Mouse (Mus musculus) embryo, embryonic 11.5 days (tissue): Measurements from ENCODE around the gene Itln1.
"Not testable (repeated sequence)": the region's sequence is repeated elsewhere in the genome, so short reads cannot be mapped to it uniquely, and the experiment has no call there.

ENCODE experiments used
- DNase-seq: peaks from one replicate; pipeline ENCODE4 v3.0.0-alpha.2; 2012; ENCODE audit warnings: low read depth, low spot score

Itln1 gene

DNA sequence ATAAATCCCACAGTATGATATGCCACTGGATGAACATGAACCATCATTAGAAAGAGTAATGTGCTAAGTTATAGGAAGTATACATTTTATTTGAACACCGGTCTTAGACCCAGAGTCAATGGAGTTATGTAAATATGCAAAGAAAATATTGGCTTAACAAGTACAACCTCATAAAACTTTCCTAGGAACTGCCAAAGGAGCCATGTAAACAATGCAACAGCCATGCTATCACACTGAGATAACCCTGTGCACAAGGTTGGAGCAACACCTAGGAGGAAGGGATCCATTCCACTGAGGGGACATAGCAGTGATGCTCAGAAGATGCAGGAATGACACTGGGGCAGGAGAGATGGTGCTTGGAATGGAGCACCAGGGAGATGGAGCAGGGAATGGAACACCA lies 21.3 kb downstream of the Itln1 start:
- DNase-seq = no peak

DNA sequence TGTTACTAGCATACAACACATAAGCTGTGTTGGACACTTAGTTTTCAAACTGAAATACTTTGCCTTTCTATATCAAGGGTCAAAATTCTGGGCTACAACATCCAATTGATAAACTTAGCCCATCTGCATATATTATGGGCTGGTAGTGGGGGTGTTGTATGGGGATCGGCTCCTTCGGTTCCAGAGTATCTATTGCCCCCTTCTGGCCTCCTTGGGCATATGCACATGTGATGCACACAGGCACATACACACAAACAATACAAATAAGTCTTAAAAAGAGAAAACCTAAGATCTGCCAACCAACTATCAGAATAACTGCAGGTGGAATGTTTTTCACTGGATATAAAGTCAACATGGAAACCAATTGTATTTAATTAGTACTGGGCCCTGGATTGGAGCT lies 21.9 kb downstream of the Itln1 start:
- no peak for DNase-seq

DNA sequence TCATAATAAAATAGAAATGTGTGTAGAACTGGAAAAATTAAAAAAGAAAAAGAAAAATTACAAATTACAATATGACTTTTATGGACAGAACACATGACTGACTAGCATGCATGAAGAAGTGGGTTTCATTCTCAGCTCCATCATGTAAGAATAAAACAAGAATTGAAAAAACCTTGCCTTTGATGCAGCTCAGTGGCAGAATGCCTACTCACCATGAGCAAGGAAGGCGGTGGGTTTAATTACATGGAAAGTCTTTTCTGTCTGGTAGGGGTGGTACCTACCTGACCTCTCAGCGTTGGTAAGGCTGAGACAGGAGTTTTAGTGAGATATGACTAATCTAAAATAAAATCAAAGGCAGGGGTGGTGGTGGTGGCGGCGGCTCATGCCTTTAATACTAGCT lies 30.5 kb downstream of the Itln1 start:
- no peak for DNase-seq

DNA sequence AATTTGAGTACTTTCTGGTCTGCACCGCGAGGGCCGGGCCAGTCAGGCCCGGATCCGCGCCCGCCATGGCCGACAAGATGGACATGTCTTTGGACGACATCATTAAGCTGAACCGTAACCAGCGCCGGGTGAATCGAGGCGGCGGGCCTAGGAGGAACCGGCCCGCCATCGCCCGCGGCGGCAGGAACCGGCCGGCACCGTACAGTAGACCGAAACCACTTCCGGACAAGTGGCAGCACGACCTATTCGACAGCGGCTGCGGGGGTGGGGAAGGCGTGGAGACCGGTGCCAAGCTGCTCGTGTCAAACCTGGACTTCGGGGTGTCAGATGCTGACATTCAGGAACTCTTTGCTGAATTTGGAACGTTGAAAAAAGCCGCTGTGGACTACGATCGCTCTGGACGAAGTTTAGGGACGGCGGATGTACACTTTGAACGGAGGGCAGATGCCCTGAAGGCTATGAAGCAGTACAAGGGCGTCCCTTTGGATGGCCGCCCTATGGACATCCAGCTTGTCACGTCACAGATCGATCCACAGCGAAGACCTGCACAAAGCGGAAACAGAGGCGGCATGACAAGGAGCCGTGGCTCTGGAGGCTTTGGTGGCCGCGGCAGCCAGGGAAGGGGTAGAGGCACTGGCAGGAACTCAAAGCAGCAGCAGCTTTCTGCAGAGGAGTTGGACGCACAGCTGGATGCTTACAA lies 31.4 kb downstream of the Itln1 start:
- DNase-seq = peak; percentile 40

DNA sequence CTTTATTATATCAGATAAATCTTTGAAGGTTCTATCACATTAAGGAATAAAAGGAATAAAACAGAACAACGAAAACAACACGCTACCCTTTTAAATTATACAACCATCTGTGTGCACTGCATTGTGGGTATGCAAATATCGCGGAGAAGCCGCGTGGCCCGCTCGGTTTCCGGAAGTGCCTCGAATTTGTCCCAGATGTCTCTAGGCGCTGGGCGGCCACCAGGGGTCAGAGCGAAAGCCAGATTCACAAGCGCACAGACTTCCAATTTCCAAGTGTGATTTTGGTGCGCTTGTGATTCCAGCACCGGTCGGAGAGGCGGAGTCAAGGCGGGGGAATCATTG lies 31.9 kb downstream of the Itln1 start, which contains the start of gene Alyref2:
Gene Alyref2, plus strand, starts transcription at position 229 of the 342 bp plus-strand sequence.
- DNase-seq = peak; percentile 94

DNA sequence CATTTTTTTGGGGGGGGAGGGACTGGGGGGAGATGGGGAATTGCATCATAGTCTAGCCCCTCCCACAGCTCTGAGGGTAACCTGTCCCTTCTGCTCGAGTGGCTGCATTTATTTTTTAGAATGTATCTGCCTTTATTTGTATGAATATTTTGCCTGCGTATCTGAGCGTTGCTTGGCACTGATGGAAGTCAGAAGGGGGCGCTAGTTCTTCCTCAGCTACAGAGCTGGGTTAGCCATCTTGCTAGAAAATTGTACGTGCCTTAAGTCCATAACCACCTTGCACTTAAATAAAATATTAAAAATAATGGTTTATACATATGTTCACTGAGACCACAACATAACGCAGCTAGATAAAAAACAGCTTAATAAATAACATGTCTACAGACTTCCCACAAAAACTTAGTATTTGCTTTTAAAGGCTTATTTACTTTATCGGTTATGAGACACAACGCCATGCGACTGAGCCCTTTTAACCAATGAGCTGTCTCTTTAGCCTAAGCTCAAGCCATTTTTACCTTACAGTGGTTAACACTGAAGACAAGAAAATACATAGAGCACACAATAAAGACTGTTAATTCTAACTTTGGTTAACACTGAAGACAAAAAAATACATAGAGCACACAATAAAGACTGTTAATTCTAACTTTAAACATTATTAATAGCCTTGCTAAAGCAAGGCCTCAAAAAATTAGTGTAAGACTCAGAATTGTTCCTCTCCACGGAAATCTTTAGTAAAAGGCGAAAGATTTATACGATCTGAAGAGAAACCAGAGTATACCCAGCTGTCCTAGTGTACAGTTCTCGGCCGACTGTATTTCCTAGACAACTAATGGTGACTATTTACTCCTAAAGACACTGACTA lies 32.5 kb downstream of the Itln1 start:
- peak; percentile 71 for DNase-seq

DNA sequence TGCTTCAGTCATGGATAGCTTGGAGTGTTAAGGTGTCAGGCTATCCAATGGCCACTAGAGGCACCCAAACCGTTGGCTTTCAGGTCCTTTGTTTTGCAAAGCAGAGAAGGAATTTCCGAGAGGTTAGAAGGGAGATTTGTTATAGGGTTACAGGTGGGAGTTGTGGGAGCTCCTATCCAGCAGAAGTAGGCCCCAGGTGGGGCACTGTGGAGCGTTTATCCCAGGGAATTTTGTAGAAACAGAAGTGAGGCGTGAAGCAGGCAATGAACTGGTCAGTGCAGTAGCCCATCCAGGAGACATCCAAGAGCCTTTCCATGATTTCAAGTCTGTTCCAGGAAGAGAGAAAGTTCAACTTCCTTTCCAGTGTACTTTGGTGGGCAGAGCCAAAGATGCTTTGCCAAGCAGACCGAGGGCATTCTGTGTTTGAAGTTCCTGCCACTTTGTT lies 33.4 kb downstream of the Itln1 start:
- DNase-seq = peak; percentile 49

DNA sequence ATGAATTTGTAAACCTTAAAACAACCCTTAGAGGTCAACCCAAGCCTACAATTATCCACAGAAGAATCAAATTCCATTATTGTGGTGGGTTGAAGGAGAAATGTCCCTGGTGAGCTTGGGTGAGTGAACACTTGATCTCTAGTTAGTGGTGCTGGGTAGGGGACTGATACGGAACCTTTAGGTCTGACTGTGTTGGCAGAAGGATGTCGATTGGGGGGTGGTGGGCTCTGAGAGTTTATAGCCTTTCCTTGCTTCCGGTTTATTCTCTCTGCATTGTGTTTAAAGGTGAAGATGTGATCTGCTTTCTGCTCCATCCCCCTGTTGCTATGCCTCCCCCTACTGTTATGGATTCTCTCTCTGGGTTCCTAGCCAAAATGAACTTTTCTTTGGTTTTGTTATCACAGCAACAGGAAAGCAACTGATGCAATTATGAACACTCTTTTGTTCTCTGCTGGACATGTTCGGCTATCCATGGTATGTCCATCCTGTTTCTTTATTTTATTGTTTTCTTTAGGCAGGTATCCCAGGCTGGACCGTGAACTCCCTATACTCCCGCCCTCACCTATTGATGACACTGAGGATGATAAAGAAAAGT lies 34.0 kb downstream of the Itln1 start:
- no peak for DNase-seq

DNA sequence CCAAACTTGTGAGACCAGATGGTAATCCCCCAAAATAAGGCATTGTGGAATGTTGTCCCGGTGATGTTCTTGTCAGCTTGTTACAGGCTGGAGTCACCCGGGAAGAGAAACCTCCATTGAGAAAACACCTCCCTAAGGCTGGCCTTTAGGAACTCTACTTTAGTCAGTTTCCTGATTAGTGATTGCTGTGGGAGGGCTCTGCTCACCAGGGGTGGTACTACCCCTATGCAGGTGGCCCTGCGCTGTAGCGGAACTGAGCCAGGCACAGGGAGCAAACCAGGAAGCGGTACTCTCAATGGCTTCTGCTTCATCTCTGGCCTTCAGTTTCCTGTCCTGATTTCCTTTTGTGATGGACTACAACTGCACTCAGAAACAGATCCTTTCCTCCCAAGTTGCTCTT lies 35.2 kb downstream of the Itln1 start:
- DNase-seq = no peak

DNA sequence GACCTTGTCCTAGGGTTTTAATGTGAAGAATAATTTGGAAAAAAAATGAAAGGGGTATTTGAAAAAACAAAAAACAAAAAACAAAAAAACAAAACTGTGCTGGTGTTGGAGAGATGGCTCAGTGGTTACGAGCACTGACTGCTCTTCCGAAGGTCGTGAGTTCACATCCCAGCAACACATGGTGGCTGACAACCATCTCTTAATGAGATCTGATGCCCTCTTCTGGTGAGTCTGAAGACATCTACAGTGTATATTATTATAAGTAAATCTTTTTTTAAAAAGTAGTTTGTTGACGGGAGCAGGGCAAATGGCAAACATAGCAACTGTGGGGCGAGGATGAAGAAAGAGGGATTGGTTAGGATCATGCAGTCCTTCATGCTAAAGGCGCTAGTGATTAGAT lies 39.7 kb downstream of the Itln1 start:
- no peak for DNase-seq

DNA sequence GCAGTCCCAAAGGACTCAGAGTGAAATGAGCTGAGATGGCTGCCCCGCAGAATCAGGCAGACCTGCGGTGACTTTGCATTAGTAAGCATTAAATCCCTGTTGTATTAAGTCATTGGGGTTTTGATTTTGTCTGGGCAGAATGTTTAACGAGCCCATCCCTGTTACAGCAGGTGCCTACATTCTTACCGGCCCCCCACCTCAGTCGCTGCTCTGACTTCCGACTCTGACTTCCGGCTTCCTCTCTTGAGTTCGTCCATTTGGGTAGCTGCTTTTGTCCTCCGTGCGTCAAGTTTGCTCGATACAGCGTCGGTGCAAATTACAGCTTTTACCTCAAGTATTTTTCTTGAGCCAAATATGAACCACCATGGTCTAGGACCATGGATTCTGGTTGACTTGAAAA lies 40.9 kb downstream of the Itln1 start:
- DNase-seq = no peak

DNA sequence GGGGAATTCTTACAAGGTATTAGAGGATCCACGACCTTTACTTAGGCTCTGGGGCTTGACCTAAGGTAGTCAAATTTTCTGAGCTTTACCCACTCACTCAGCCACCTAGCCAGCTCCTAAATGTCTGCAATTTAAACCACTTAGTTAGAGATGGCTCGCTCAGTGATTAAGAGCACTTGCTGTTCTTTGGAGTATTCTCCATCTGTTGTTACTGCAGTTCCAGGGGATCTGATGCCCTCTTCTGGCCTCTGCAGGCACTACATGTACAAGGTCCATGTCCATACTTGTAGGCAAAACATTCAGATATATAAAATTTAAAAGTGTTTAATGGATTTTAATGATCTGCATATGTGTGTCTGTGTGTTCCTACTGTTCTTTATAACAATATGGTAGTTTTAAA lies 56.1 kb downstream of the Itln1 start:
- DNase-seq = peak; percentile 27

DNA sequence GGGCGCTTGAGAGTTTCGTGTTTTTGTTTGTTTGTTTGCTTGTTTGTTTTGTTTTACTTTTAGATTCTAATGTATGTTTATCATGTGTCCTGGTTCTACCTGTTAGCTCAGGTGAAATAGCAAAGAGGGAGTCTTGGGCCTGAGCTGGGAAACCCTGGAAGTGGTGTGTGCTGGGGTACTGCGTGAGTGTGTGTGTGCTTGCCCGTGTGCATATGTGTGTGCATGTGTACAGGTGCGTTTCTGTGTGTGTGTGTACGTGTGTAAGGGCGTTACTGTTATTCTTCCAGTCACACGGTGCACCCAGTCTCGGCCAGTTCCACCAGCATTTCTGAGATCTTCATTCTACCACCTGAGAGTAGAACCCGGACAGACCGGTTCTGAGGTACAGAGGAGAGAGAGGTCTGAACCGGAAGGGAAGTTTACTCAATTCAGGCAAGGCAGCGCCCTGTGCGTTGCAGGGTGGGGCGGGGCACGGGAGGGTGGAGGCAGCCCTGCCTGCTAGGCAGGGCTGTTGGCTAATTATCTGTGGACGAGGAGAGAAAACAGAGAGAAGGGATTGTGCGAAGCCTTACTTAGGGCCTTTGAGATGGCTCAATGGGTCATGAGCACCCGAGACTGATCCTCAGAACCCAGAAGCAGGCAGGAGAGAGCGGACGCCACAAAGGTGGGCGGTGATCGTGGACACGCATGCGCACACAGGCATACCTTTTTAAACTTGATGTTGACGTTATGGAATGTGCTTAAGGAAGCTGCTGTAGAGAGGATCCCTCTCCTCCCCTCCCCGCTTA lies 57.1 kb downstream of the Itln1 start:
- peak; percentile 13 for DNase-seq

DNA sequence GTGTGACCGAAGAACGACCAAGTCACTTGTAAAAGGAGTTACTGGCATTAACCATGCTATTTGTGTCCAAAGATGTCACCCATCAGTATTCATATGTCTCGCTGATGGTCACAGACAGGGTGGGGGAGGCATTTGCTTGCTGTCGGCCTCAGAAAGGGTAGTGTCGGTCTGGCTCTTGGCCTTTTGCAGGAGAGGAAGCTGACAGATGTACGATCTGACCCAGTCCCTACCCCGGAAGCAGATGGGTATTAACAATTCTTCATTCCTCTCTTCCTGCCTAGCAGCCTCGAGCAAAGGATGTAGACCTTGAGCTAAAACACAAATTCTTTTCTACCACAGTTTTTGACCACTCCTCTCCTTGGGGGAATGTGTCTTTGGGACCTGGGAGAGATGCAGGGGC lies 58.0 kb downstream of the Itln1 start:
- no peak for DNase-seq

DNA sequence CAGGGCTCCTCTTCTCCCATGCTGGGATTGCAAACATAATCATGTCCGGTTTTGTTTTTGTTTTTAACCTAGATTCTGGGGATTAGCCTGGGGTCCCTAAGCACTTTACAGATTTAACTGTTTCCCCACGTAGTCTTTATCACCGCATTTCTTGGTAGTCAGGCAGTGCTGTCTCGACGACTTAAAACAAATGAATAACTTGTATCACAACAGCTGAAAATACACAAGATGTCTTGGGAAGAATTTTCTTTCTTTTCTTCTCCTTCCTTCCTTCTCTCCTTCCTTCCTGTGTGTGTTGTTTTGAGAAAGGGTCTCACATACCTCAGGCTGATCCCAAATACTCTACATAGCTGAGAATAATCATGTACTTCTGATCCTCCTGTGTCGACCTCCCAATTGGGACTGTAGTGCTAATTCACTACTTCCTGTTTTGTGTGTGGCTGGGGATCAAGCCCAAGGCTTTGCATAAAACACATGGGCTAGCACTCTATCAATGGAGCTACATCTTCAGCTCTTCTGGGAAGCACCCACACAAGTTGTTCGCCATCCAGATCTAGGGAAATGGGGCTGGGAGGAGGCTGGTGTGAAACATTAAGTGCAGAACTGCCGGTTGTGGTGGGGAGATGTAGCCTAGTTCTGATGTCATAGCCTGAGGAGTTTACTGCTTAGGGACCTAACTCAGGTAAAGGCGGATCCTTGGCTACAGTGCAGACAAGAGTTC lies 61.0 kb downstream of the Itln1 start:
- no peak for DNase-seq

DNA sequence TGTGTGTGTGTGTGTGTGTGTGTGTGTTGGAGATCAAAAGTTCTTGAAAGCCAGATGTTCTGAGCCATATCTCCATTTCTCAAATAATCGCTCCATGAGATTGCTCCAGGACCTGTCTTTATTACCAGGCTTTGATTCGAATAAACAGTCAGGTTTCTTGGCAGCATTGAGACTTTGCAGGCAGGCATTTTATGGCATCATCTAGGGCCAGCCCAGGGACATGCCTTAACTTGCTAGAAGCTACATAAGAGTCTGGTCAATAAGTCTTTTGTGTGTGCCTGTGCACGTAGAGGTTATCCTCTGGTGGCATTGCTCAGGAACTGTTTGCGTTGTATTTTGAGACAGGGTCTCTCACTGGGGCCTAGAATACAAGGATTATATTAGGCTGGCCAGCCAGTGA lies 61.6 kb downstream of the Itln1 start:
- DNase-seq = no peak

DNA sequence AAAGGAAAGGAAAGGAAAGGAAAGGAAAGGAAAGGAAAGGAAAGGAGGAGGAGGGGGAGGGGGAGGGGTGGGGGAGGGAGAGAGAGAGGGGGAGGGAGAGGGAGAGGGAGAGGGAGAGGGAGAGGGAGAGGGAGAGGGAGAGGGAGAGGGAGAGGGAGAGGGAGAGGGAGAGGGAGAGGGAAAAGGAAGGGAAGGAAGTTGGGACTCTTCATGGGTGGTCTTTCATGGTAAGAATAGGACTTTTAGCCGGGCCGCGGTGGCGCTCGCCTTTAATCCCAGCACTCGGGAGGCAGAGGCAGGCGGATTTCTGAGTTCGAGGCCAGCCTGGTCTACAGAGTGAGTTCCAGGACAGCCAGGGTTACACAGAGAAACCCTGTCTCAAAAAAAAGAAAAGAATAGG lies 63.2 kb downstream of the Itln1 start:
- DNase-seq = not testable (repeated sequence)

DNA sequence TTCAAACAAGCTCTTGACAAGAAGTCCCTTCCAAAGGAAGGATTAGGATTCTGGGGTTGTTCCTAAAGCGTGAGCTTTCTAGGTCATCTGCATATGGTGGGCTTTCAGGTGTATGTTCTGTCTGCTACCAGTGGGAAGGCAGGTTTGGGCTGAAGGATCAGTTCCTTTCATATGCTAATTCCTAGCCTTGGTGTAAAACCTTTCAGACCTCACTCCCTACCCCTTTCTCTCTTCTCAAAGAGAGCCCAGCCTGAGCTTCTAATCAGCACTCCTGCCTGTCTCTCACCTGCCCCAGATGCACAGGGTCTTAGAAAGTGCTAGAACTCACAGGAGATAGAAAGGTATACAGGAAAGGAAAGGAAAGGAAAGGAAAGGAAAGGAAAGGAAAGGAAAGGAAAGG lies 63.6 kb downstream of the Itln1 start:
- DNase-seq = no peak

DNA sequence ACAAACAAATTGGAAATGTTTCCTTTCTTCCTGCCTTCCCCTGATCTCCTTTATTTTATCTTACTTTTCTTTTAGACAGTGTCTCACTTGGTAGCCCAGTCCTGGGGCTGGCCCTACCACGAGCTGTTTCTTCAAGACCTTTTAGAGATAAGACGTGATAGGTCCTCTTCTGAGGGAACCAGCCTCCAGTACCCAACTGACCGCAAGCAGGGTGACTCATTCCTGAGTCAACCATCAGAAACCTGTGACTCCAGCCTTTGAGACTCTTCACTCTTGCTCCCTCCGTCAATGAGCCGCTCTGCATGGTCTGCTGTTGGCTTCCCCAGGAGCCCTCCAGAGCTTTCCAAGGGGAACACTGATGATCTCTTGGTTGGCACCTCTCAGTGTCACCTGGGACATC lies 64.2 kb downstream of the Itln1 start:
- DNase-seq = no peak

DNA sequence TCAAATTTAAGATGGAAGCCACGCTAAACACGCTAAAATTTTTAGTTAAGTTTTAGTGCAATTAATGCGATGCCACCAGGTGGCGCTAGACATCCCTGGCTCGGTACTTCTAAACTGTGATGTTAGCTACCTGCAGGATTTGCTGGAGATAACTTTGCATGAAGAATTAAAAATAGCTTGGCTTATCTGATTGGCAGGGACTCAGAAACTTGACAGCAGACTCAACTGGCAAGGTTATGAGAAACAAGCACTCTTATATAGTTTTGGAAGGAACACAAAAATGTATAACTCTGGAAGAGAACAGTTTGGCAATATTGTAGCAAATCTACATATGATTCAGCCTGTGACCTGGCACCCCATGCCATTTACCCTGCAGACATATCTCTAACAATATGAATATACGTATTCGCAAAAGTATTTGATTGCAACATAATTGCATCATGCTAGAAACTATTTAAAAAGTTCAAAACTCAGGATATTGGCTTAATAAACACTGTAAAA lies 64.7 kb downstream of the Itln1 start:
- DNase-seq = peak; percentile 36

DNA sequence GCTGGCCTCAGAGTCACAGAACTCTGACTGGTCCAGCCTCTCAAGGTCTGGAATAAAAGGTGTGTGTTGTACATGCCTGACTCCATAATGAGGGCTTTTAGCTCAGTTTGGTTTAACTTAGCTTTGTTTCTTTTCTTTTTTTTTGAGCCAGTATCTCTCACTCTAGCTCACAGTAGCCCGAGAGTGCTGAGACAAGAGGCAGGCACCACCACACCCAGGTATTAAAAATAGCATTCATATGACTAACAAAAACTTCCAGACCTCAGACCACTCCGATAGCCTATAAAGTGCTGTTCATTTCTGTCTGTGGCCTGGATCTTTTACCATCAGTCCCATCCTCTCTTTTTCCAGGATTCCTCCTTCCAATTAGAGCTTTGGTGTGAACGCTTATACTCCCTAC lies 65.4 kb downstream of the Itln1 start:
- DNase-seq = no peak
